Mouse (Mus musculus) erythroblast, embryonic 14.5 days (primary cell): Measurements from ENCODE around the gene Fat2. TPM values are rescaled to one million over a fixed set of nuclear protein-coding genes. Genes with fewer than 3 reads are reported as not detected.

Experiments
- H3K27me3 ChIP-seq: 2 replicates; pipeline ENCODE4 v1.6.1; 2012; ENCODE audit warnings: inconsistent platforms; ENCODE audit not compliant: control insufficient read depth
- H3K36me3 ChIP-seq: 2 replicates; pipeline ENCODE4 v1.6.1; 2012; ENCODE audit warnings: mild to moderate bottlenecking, inconsistent platforms; ENCODE audit not compliant: control insufficient read depth
- H3K4me1 ChIP-seq: 2 replicates; pipeline ENCODE4 v1.6.1; 2012; ENCODE audit warnings: inconsistent platforms; ENCODE audit not compliant: control insufficient read depth
- H3K4me3 ChIP-seq: replicated peaks from 2 replicates; pipeline ENCODE3; 2012; ENCODE audit warnings: moderate library complexity, mild to moderate bottlenecking, inconsistent platforms
- H3K9me3 ChIP-seq: 2 replicates; pipeline ENCODE4 v1.6.1; 2012; ENCODE audit warnings: low read length, inconsistent platforms, mixed read lengths; ENCODE audit not compliant: control insufficient read depth
- GATA1 ChIP-seq: IDR thresholded peaks from 2 replicates; pipeline ENCODE4 v1.6.1; 2012; ENCODE audit warnings: low read length, inconsistent platforms, mixed read lengths
- TAL1 ChIP-seq: IDR thresholded peaks from 3 replicates; pipeline ENCODE4 v1.6.1; 2012; ENCODE audit warnings: low read length, inconsistent platforms, mixed read lengths
- polyA plus RNA-seq: library from polyadenylated mRNA; stranded (reverse); fragments of >175 nt; gene quantifications from 2 replicates; pipeline ENCODE4 v1.2.3, GENCODE M21; 2012

The Fat2 gene
- polyA plus RNA-seq, 1 experiment = not detected

DNA sequence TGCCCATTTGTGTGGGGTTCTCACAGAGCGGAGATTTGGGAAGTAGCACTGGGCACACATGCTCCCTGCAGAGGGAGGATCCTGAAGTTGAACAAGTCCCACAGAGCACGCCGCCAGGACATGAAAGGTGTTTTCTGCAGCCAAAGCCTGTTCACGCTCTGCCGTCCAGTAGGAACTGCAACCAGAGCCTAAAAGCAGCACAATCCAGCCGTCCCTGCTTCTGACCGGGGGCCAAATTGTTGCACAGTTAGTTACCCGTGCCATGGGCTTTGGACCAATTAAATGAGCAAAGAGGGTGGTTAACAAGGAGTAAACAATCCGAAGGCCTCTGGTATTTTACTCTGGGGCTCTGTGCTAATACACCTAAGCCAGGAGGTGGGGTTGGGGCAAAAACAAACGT, 31.4 kb upstream of the Fat2 start:
- no peaks in the 10 kb centered on the region for H3K4me1 ChIP-seq
- H3K27me3 ChIP-seq = no peaks in the 10 kb centered on the region
- no peak overlapping the region for H3K4me3 ChIP-seq
- TF ChIP-seq GATA1 (no peak), TAL1 (no peak)
- H3K9me3 ChIP-seq = no peaks in the 10 kb centered on the region
- no peaks in the 10 kb centered on the region for H3K36me3 ChIP-seq

DNA sequence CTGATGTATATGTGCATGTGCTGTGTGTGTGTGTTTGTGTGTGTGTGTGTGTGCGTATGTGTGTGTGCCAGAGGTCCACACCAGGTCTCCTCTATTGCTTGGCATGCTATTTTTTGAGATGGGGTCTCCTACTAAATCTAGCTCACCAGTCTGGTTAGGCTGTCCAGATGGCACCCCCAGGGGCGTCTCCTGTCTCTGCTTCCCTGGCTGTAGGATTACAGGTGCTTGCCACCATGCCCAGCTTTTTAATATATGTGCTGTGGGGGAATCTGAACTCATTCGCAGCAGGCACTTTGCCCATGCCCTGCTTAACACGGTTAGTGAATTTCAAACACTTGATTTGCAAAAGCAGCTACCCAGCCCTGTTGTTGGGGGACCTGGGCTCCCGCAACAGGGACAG, 29.5 kb upstream of the Fat2 start:
- no peak overlapping the region for H3K4me3 ChIP-seq
- no peaks in the 10 kb centered on the region for H3K4me1 ChIP-seq
- H3K9me3 ChIP-seq = no peaks in the 10 kb centered on the region
- H3K27me3 ChIP-seq = no peaks in the 10 kb centered on the region
- TF ChIP-seq TAL1 = no peak
- no peak for TF ChIP-seq GATA1
- no peaks in the 10 kb centered on the region for H3K36me3 ChIP-seq

DNA sequence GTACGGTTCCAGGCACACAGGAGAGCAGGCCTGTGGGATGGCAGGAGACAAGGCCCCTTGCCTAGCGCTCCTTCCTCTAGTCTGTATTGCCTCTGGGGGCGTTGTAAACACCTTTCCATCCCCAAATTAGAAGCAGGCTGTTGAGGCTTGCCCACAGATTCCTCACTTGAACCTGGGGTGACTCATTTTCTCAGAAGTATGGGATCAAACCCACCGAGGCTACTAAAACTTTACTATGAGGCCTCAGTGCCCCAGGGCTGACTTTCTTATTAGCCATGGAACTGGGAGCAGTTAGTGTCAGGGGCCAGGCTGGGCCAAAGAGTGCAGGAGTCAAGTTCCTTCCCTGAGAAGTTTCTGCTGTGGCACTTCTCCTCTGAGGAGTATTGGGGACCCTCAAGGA, 28.9 kb upstream of the Fat2 start:
- Histone ChIP-seq H3K9me3 (no peaks in the 10 kb centered on the region), H3K4me1 (no peaks in the 10 kb centered on the region), H3K4me3 (no peak overlapping the region), H3K36me3 (no peaks in the 10 kb centered on the region), H3K27me3 (no peaks in the 10 kb centered on the region)
- TF ChIP-seq TAL1 (no peak), GATA1 (no peak)

DNA sequence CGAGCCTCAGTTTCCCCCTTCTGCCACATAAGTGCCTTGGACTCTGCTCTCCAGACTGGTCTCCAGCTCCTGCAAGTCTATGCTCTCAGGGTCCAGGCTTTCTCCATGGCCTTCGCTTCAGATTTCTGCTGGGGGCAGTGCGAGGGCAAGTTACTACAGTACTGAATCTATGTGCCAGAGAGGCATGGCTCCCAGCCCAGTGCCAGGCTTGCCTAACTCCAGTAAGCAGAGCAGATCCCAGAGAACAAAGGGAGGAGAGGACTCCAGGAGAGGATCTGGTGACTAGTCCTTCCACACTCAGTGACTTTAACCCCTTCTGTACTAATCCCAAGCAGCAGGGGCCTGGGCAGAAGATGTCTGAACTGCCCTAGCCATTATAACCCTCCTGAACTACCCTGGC, 28.3 kb upstream of the Fat2 start:
- H3K4me3 ChIP-seq = no peak overlapping the region
- H3K9me3 ChIP-seq = no peaks in the 10 kb centered on the region
- no peaks in the 10 kb centered on the region for H3K4me1 ChIP-seq
- TF ChIP-seq TAL1 (no peak), GATA1 (no peak)
- H3K36me3 ChIP-seq = no peaks in the 10 kb centered on the region
- no peaks in the 10 kb centered on the region for H3K27me3 ChIP-seq

DNA sequence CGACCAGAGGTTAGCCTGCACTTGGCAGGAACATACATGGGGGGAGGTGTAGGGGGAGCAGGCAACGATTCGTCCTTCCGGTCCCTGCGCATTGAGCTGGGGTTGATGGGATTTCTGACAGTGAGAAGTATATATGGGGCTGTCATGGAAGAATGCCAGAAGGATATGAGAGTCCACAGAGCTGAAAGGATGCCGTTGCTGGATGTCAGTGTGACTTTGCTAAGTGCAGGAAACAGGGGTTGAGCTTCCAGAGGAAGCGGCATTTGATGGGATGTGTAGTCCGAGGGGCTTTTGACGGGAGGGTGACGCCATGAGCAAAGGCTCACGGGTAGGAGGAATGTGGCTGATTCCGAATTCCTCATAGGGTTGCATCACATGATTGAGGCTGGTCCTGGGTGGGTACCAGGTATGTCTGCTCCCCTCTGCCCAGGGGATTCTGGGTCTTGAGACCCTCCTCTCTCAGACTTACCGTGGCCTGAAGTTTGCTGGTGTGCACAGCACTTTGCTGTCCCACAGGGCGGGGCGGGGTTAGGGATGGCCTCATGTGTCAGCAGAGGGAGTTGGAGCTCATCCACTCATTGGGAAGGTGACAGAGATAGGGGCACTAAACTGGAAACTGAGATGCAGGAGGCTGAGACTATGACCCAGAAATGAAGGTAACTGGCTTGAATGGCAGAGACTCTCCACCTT, 21.9 kb upstream of the Fat2 start:
- H3K27me3 ChIP-seq = no peaks in the 10 kb centered on the region
- no peak for TF ChIP-seq TAL1
- TF ChIP-seq GATA1 = no peak
- no peaks in the 10 kb centered on the region for H3K36me3 ChIP-seq

DNA sequence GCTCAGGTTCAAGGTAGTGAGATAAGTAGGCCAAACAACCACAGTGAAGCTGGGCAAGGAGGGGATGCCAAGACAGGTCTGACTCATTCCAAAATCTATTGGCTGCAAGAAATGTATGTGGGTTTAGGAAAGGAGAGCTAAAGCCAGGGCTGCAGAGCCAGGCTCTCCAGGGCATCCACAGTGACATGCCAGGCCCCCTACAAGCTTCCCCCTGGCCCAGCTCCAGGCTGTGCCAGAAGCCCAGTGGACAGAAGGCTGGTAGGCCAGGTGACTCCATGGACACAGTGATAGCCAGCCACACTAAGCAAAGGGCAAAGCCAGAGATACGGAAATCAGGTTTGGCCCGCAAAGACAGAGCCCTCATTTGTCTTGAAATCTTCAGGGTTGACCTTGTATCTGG, 20.5 kb upstream of the Fat2 start:
- Histone ChIP-seq H3K27me3 (no peaks in the 10 kb centered on the region), H3K9me3 (no peaks in the 10 kb centered on the region), H3K4me3 (no peak overlapping the region), H3K4me1 (no peaks in the 10 kb centered on the region), H3K36me3 (no peaks in the 10 kb centered on the region)
- no peak for TF ChIP-seq TAL1
- no peak for TF ChIP-seq GATA1

More for the DNA sequence above, 21.9 kb upstream of the Fat2 start:
- Histone ChIP-seq H3K4me3 (no peak overlapping the region), H3K9me3 (no peaks in the 10 kb centered on the region), H3K4me1 (no peaks in the 10 kb centered on the region)

GRCm38 (mm10) chr11:55341961-55342371, 5.6 kb upstream of the Fat2 start:
- H3K36me3 ChIP-seq = no peaks in the 10 kb centered on the region
- H3K4me3 ChIP-seq = no peak overlapping the region
- no peaks in the 10 kb centered on the region for H3K27me3 ChIP-seq

DNA sequence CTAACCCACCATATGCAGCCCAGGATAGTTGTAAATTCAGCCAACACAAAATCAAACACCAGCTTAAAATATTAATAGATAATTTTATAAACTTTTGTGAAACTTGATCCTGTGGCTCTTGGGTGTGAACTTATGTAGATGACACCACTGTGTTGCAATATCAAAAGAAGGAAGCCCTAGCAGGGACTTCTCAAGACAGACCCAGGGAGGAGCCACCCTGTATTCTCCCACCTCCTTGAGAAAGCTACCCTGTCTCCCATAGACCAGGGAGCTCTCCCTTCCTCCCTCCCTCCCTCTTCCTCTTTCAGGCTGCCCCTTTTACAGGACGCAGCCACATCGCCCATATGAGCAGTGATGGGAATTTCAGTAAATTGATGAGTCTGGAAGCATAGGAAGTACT, 4.4 kb upstream of the Fat2 start:
- no peaks in the 10 kb centered on the region for H3K36me3 ChIP-seq
- no peak overlapping the region for H3K4me3 ChIP-seq
- no peaks in the 10 kb centered on the region for H3K9me3 ChIP-seq
- TF ChIP-seq TAL1 (no peak), GATA1 (no peak)
- no peaks in the 10 kb centered on the region for H3K4me1 ChIP-seq
- no peaks in the 10 kb centered on the region for H3K27me3 ChIP-seq

More at GRCm38 (mm10) chr11:55341961-55342371, 5.6 kb upstream of the Fat2 start:
- Histone ChIP-seq H3K9me3 (no peaks in the 10 kb centered on the region), H3K4me1 (no peaks in the 10 kb centered on the region)
- TF ChIP-seq GATA1 (no peak), TAL1 (no peak)

DNA sequence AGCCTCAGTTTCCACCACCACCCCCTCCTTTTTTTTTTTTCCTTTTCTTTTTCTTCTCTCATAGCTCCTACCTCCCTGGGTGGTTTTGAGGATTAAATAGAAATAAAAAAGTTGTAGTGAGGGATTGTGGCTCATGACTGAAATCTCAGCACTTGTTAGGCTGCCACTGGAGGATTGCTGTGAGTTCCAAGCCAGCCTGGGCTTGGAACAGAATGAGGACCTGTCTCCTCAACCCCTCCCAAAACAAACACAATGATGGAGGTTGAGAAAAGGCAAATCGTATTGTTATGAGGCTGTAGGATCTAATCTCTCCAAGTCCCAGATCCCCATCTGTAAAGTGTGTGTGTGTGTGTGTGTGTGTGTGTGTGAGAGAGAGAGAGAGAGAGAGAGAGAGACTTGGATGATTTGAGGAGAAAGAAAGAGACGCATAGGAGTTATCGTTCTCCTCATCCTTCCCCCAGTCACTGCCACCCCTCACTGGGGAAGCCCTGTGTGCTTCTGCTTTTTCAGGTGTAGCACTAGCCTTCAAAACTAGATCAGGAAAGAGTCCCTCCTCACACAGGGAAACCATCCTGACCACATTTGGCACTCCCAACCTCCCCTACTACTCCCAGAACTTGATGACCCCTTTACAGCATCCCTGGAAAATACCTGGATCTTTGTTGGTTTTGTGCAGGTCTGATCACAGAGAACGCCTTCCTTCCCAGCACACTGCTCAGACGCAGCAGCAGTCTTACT, 837 bp upstream of the Fat2 start:
- Histone ChIP-seq H3K9me3 (no peaks in the 10 kb centered on the region), H3K4me3 (no peak overlapping the region), H3K27me3 (no peaks in the 10 kb centered on the region), H3K4me1 (no peaks in the 10 kb centered on the region), H3K36me3 (no peaks in the 10 kb centered on the region)
- TF ChIP-seq TAL1 = no peak
- TF ChIP-seq GATA1 = no peak
